Mouse (Mus musculus): ENCODE data around the gene Crybb2. TPM values are rescaled to one million over a fixed set of nuclear protein-coding genes. Genes with fewer than 3 reads are reported as not detected.
A peak's percentile ranks its signal among the peaks of the same experiment; 100 is the strongest.
"Not testable (repeated sequence)": the region's sequence is repeated elsewhere in the genome, so short reads cannot be mapped to it uniquely, and the experiment has no call there.

The Crybb2 gene
- not detected in 2 replicates for polyA plus RNA-seq (2016; fragmentation: Nextera tagmentation; extraction: Ambion mirVana)

DNA sequence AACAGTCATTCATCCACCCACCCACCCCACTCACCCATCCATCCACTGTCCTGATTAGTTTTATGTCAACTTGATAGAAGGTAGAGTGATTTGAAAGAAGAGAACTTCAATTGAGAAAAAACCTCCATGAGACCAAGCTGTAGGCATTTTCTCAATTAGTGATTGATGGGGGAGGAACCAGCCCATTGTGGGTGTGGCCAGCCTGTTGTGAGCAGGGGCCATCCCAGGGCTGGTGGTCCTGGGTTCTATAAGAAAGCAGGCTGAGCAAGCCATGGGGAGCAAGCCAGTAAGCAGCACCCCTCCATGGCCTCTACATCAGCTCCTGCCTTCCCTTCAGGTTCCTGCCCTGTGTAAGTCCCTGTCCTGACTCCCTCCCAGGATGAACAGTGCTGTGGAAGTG, at the start of gene Crybb2:
Crybb2 (minus strand) TSS at position 101 of the 400 bp plus-strand sequence.
- H3K9ac ChIP-seq: no peak within 1 kb of the TSS
- no peaks in the 10 kb centered on the region for H3K4me1 ChIP-seq
- no peak within 1 kb of the TSS for H3K4me3 ChIP-seq
- ATAC-seq: no peak
- no peak within 1 kb of the TSS for H3K27ac ChIP-seq
- H3K27me3 ChIP-seq (replicated peaks): no peaks in the 10 kb centered on the region
- no peak within 1 kb of the TSS for H3K4me2 ChIP-seq
- H3K36me3 ChIP-seq: no peaks in the 10 kb centered on the region
- H3K9me3 ChIP-seq (replicated peaks): no peaks in the 10 kb centered on the region

DNA sequence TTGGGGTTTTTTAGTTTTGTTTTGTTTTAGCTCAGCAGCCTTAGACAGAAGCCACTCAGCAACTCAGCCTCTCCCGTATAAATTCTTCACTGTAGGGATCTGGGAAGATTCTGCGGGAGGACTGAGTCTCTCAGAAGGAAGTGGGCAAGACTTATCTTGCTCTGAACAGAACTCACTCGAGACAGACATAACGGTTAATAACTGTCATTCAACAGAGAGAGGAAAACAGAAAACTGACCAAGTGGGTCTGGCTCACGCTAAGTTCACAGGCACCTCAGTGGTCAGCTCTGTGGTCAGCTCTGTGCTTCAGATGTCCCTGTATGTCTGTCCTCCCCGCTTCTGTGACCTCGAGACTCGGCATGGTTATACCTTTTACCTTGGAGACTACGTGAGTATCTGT, 49.4 kb upstream of the Crybb2 start:
- Histone ChIP-seq H3K4me2 (peak overlapping the region; percentile 58), H3K9me3 (replicated peaks) (no peaks in the 10 kb centered on the region), H3K4me3 (peak overlapping the region; percentile 27), H3K36me3 (no peaks in the 10 kb centered on the region), H3K4me1 (peaks cover 74% of the 10 kb centered on the region), H3K9ac (peak overlapping the region; percentile 32), H3K27me3 (replicated peaks) (no peaks in the 10 kb centered on the region), H3K27ac (peak overlapping the region; percentile 64)
- no peak for ATAC-seq
- WGBS (ENCODE audit: insufficient replicate concordance): 14% methylated on average over 9 of the region's 9 CpGs

DNA sequence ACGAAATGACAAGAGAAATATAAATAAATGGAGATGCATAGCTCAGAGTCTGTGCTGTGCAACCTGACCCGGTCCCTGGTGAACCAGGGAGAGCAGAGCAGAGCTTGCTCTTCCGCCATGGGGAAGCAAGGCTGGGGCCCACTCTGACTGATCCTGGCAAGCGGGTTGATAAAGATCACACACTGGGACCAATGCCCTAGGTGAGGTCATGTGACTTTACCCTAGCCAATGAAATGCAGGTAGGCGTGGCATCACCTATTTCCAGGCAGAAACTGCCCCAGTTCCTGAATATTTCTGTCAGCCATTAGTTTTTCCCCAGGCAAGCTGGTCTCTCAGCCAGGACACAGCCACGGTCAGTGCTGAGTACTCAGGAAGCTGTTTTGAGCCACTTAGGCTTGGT, 48.8 kb upstream of the Crybb2 start:
- Histone ChIP-seq H3K9ac (peak overlapping the region; percentile 32), H3K4me2 (peak overlapping the region; percentile 58)
- peak; percentile 66 for ATAC-seq

DNA sequence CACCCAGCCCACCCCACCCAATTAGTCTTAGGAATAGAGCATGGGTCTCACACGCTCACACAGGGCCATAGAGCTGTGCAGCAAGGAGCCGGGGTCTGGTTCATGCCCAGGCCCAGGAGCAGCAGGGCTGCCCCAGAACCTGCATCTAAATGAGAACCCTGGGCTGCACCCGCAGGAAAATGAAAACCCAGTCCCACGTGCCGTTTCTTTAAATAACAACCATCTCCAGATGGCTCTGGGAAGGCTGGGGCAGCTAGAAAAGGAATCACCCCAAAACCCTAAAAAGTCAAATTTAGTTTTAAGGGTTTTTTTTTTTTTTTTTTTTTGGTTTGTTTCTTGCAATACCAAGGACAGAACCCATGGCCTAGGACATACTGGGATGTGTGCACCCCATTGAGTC, 47.4 kb upstream of the Crybb2 start:
- no peak overlapping the region for H3K4me3 ChIP-seq
- WGBS (ENCODE audit: insufficient replicate concordance): 83% methylated on average over 5 of the region's 5 CpGs
- no peak for ATAC-seq
- no peaks in the 10 kb centered on the region for H3K27me3 ChIP-seq (replicated peaks)
- peaks cover 85% of the 10 kb centered on the region for H3K4me1 ChIP-seq
- no peaks in the 10 kb centered on the region for H3K36me3 ChIP-seq
- no peak overlapping the region for H3K27ac ChIP-seq
- H3K9me3 ChIP-seq (replicated peaks): no peaks in the 10 kb centered on the region
- no peak overlapping the region for H3K4me2 ChIP-seq
- no peak overlapping the region for H3K9ac ChIP-seq

More for the DNA sequence above, 48.8 kb upstream of the Crybb2 start:
- H3K9me3 ChIP-seq (replicated peaks): no peaks in the 10 kb centered on the region
- H3K27ac ChIP-seq: peak overlapping the region; percentile 64
- 11% methylated on average over 6 of the region's 6 CpGs for WGBS (ENCODE audit: insufficient replicate concordance)
- H3K4me3 ChIP-seq: peak overlapping the region; percentile 27
- H3K4me1 ChIP-seq: peaks cover 80% of the 10 kb centered on the region
- no peaks in the 10 kb centered on the region for H3K36me3 ChIP-seq
- H3K27me3 ChIP-seq (replicated peaks): no peaks in the 10 kb centered on the region

DNA sequence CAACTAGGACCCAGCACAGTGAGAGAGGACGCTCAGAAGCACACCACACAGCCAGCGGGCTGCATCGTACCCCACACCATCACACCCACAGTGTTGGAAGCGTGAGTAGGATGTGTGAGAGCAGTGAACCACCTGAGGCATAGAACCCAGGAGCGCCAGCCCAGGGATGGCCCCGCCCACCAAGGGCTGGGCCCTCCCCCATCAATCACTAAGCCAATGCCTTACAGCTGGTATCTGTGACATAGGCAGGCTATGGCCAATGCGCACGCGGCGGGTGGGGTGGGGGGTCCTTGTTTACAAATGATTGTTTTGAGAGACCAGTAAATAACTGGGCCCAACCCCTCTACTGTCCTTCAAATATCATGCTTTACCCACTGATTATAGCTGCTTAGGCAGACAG, 46.0 kb upstream of the Crybb2 start:
- 0 out of 2 replicates have a peak overlapping the region, but pooled peaks have one; percentile 87 for H3K27ac ChIP-seq
- no peak overlapping the region for H3K9ac ChIP-seq
- no peak overlapping the region for H3K4me3 ChIP-seq
- H3K4me1 ChIP-seq: peaks cover 84% of the 10 kb centered on the region
- H3K36me3 ChIP-seq: no peaks in the 10 kb centered on the region
- 71% methylated on average over 10 of the region's 10 CpGs for WGBS (ENCODE audit: insufficient replicate concordance)
- no peaks in the 10 kb centered on the region for H3K27me3 ChIP-seq (replicated peaks)
- H3K9me3 ChIP-seq (replicated peaks): no peaks in the 10 kb centered on the region
- no peak for ATAC-seq
- no peak overlapping the region for H3K4me2 ChIP-seq

GRCm38 (mm10) chr5:113114264-113115225, 44.6 kb upstream of the Crybb2 start:
- Histone ChIP-seq H3K9me3 (replicated peaks) (no peaks in the 10 kb centered on the region), H3K27ac (peak overlapping the region; percentile 87), H3K9ac (peak overlapping the region; percentile 39), H3K36me3 (no peaks in the 10 kb centered on the region), H3K4me2 (peak overlapping the region; percentile 49), H3K4me3 (no peak overlapping the region), H3K27me3 (replicated peaks) (no peaks in the 10 kb centered on the region), H3K4me1 (peaks cover 78% of the 10 kb centered on the region)
- ATAC-seq: peak; percentile 54
- WGBS (ENCODE audit: insufficient replicate concordance): 16% methylated on average over 20 of the region's 20 CpGs

- H3K4me1 ChIP-seq: peaks cover 69% of the 10 kb centered on the region
- H3K4me2 ChIP-seq: no peak overlapping the region
- H3K4me3 ChIP-seq: no peak overlapping the region
- H3K9ac ChIP-seq: no peak overlapping the region
- no peak for ATAC-seq
- peak overlapping the region; percentile 87; the same call in 1 of the 2 replicates for H3K27ac ChIP-seq
- no peaks in the 10 kb centered on the region for H3K9me3 ChIP-seq (replicated peaks)
- H3K36me3 ChIP-seq: no peaks in the 10 kb centered on the region
- 31% methylated on average over 5 of the region's 5 CpGs for WGBS (ENCODE audit: insufficient replicate concordance)
- no peaks in the 10 kb centered on the region for H3K27me3 ChIP-seq (replicated peaks)
Observed at GRCm38 (mm10) chr5:113113120-113113519, 43.2 kb upstream of the Crybb2 start.

DNA sequence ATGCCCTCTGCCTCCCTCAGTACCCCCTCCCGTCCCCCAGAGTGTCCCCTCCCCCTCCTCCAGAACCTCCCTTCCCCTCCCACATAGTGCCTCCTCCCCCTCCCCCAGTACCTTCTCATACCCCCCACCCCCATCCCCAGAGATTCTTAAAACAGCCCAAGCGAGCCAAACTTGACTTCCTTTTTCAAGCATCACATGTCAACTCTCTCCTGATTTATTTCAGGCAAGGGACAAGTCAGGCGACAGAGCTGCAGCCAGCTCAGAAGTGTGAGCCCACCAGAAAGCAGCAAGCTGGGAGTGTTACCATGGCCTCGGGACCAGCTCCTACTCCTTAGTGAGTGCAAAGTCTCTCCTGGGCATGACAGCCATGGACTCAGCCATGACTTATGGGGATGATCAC, 41.4 kb upstream of the Crybb2 start:
- WGBS (ENCODE audit: insufficient replicate concordance): 15% methylated on average over 4 of the region's 4 CpGs
- 0 out of 2 replicates have a peak overlapping the region, but pooled peaks have one; percentile 75 for H3K27ac ChIP-seq
- H3K9ac ChIP-seq: no peak overlapping the region
- peak overlapping the region; percentile 35; the same call in 1 of the 2 replicates for H3K4me2 ChIP-seq
- H3K4me3 ChIP-seq: no peak overlapping the region
- no peaks in the 10 kb centered on the region for H3K36me3 ChIP-seq
- H3K27me3 ChIP-seq (replicated peaks): no peaks in the 10 kb centered on the region
- ATAC-seq: no peak
- no peaks in the 10 kb centered on the region for H3K9me3 ChIP-seq (replicated peaks)
- H3K4me1 ChIP-seq: peaks cover 71% of the 10 kb centered on the region

- H3K9me3 ChIP-seq (replicated peaks): no peaks in the 10 kb centered on the region
- H3K4me1 ChIP-seq: peaks cover 67% of the 10 kb centered on the region
- H3K27me3 ChIP-seq (replicated peaks): no peaks in the 10 kb centered on the region
- 0% methylated on average over 1 of the region's 1 CpGs for WGBS (ENCODE audit: insufficient replicate concordance)
- peak overlapping the region; percentile 75 for H3K27ac ChIP-seq
- no peak overlapping the region for H3K4me3 ChIP-seq
- no peaks in the 10 kb centered on the region for H3K36me3 ChIP-seq
- no peak overlapping the region for H3K9ac ChIP-seq
- ATAC-seq: peak; percentile 61; the same call in 1 of the 2 replicates
- peak overlapping the region; percentile 35 for H3K4me2 ChIP-seq
Observed at GRCm38 (mm10) chr5:113110929-113111328, 41.0 kb upstream of the Crybb2 start.

- H3K4me1 ChIP-seq: peaks cover 54% of the 10 kb centered on the region
- WGBS (ENCODE audit: insufficient replicate concordance): 57% methylated on average over 2 of the region's 2 CpGs
- H3K4me3 ChIP-seq; H3K9ac ChIP-seq; H3K9me3 ChIP-seq (replicated peaks); H3K27me3 ChIP-seq (replicated peaks); H3K4me2 ChIP-seq; H3K27ac ChIP-seq; ATAC-seq; H3K36me3 ChIP-seq: not testable (repeated sequence)
Observed at GRCm38 (mm10) chr5:113109651-113110050, 39.7 kb upstream of the Crybb2 start.

- WGBS (ENCODE audit: insufficient replicate concordance): 54% methylated on average over 11 of the region's 11 CpGs
- H3K27ac ChIP-seq: 0 out of 2 replicates have a peak overlapping the region, but pooled peaks have one; percentile 8
- 0 out of 2 replicates have a peak overlapping the region, but pooled peaks have one; percentile 1 for H3K4me2 ChIP-seq
- ATAC-seq: peak; percentile 20; the same call in 1 of the 2 replicates
- H3K4me1 ChIP-seq: peaks cover 40% of the 10 kb centered on the region
- no peaks in the 10 kb centered on the region for H3K9me3 ChIP-seq (replicated peaks)
- H3K4me3 ChIP-seq: no peak overlapping the region
- H3K27me3 ChIP-seq (replicated peaks): no peaks in the 10 kb centered on the region
- H3K36me3 ChIP-seq: no peaks in the 10 kb centered on the region
- no peak overlapping the region; the same call in 1 of the 2 replicates for H3K9ac ChIP-seq
Observed at GRCm38 (mm10) chr5:113108165-113108764, 38.3 kb upstream of the Crybb2 start.

DNA sequence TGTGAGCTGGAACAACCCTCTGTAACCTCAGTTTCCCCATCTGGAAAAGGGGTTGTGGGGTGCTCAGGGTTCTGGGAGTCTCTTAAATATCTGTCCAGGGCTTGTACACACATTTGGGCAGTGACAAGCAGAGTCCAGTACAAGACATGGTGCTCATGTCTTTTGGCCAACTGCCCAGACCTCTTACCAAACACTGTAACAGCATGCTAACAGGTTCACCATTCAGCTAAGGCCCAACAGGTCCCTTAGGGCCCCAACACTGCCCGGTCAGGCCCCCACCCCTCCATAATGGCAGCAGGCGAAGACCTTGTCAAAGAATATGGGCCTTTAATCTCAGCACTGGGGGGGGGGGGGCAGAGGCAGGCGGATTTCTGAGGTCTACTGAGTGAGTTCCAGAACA, 37.8 kb upstream of the Crybb2 start:
- no peak for ATAC-seq
- no peak overlapping the region for H3K4me2 ChIP-seq
- H3K4me1 ChIP-seq: peaks cover 35% of the 10 kb centered on the region
- no peak overlapping the region for H3K9ac ChIP-seq
- no peak overlapping the region for H3K27ac ChIP-seq
- no peaks in the 10 kb centered on the region for H3K36me3 ChIP-seq
- WGBS (ENCODE audit: insufficient replicate concordance): 70% methylated on average over 3 of the region's 3 CpGs
- H3K4me3 ChIP-seq: no peak overlapping the region
- no peaks in the 10 kb centered on the region for H3K27me3 ChIP-seq (replicated peaks)
- H3K9me3 ChIP-seq (replicated peaks): no peaks in the 10 kb centered on the region
